Mouse (Mus musculus) CH12.LX (cell line): ENCODE measurements at regions not wholly inside any gene's neighbourhood (a gene's known extent, or its start where the extent isn't known, plus 50 kb on each side); places are given as distances from the start of the nearest gene placed in this dataset.

Experiments
- DNase-seq: peaks from one replicate; pipeline ENCODE4 v3.0.0-alpha.2; 2013; ENCODE audit errors: extremely low read depth
- H3K27ac ChIP-seq: 2 replicates; pipeline ENCODE4 v1.5.1; 2012; ENCODE audit warnings: low read depth, mild to moderate bottlenecking, control low read depth, moderate library complexity; ENCODE audit not compliant: insufficient read depth
- H3K27me3 ChIP-seq: replicated peaks from 2 replicates; pipeline ENCODE3; 2012; ENCODE audit warnings: inconsistent platforms
- H3K36me3 ChIP-seq, 2 experiments: replicated peaks in 1 of 2; 2 replicates each; pipeline versions ENCODE3 to v1.6.1; 2012; ENCODE audit warnings: inconsistent platforms in 1 of 2, low read length in 1 of 2, mild to moderate bottlenecking in 1 of 2, mixed read lengths in 1 of 2, moderate library complexity in 1 of 2; ENCODE audit not compliant: control insufficient read depth in 1 of 2, insufficient read depth in 1 of 2
- H3K4me1 ChIP-seq, 2 experiments: 2 replicates each; pipeline ENCODE4 v1.6.1; 2012; ENCODE audit warnings: inconsistent platforms in 1 of 2, moderate library complexity in 1 of 2; ENCODE audit not compliant: insufficient read depth in 2 of 2, control insufficient read depth in 1 of 2
- H3K4me2 ChIP-seq: 2 replicates; pipeline ENCODE4 v1.6.1; 2012; ENCODE audit warnings: low read depth, mild to moderate bottlenecking, control low read depth; ENCODE audit not compliant: poor library complexity, insufficient read depth, severe bottlenecking
- H3K4me3 ChIP-seq, 3 experiments: fragments of 150-350 bp in 1 of 3; sonication (generic) in 1 of 3; replicated peaks in 1 of 3; 2 replicates each; pipeline versions ENCODE3 to v1.5.1; 2011 to 2012; ENCODE audit warnings: low read depth in 2 of 3, low read length in 2 of 3, mild to moderate bottlenecking in 2 of 3, moderate library complexity in 2 of 3, control low read depth in 1 of 3, improper control_type of control experiment in 1 of 3, inconsistent platforms in 1 of 3, mixed read lengths in 1 of 3; ENCODE audit not compliant: poor library complexity in 1 of 3
- H3K79me2 ChIP-seq: replicated peaks from 2 replicates; pipeline ENCODE4 v1.6.1; 2012; ENCODE audit warnings: mild to moderate bottlenecking, moderate library complexity; ENCODE audit not compliant: control insufficient read depth, poor library complexity, insufficient read depth, severe bottlenecking; ENCODE audit errors: extremely low read depth
- H3K9ac ChIP-seq: 2 replicates; pipeline ENCODE4 v1.6.1; 2012; ENCODE audit warnings: low read depth, mild to moderate bottlenecking, control low read depth, moderate library complexity; ENCODE audit not compliant: insufficient read depth
- H3K9me3 ChIP-seq: replicated peaks from 2 replicates; pipeline ENCODE3; 2012; ENCODE audit warnings: low read length, inconsistent platforms, mixed read lengths
- BHLHE40 ChIP-seq: IDR thresholded peaks from 2 replicates; pipeline ENCODE4 v1.6.1; 2011; ENCODE audit warnings: mild to moderate bottlenecking, low read depth, low read length, improper control_type of control experiment
- CHD1 ChIP-seq: IDR thresholded peaks from 2 replicates; pipeline ENCODE4 v1.6.1; 2012; ENCODE audit warnings: low read depth, low read length, improper control_type of control experiment, inconsistent platforms
- CTCF ChIP-seq, 2 experiments: IDR thresholded peaks in 1 of 2; conservative IDR thresholded peaks in 1 of 2; 2 replicates each; pipeline ENCODE4 v1.5.1; 2011 to 2012; ENCODE audit warnings: low read depth in 2 of 2, low read length in 2 of 2, improper control_type of control experiment in 1 of 2, inconsistent platforms in 1 of 2, mild to moderate bottlenecking in 1 of 2, moderate library complexity in 1 of 2
- ETS1 ChIP-seq: conservative IDR thresholded peaks from 2 replicates; pipeline ENCODE4 v1.6.1; 2012; ENCODE audit warnings: low read depth, mild to moderate bottlenecking, inconsistent platforms, low read length, improper control_type of control experiment, moderate library complexity
- JUN ChIP-seq: IDR thresholded peaks from 2 replicates; pipeline ENCODE4 v1.6.1; 2011; ENCODE audit warnings: low read depth, mild to moderate bottlenecking, low read length, improper control_type of control experiment, moderate library complexity; ENCODE audit not compliant: insufficient read depth
- JUND ChIP-seq: conservative IDR thresholded peaks from 2 replicates; pipeline ENCODE4 v1.6.1; 2011; ENCODE audit warnings: low read depth, low read length, improper control_type of control experiment
- MAFK ChIP-seq: IDR thresholded peaks from 2 replicates; pipeline ENCODE4 v1.6.1; 2011; ENCODE audit warnings: low read length, improper control_type of control experiment; ENCODE audit not compliant: insufficient replicate concordance
- MAX ChIP-seq: IDR thresholded peaks from 2 replicates; pipeline ENCODE4 v1.6.1; 2011; ENCODE audit warnings: low read length, improper control_type of control experiment
- MEF2A ChIP-seq: IDR thresholded peaks from 2 replicates; pipeline ENCODE4 v1.6.1; 2014; ENCODE audit warnings: low read depth, mild to moderate bottlenecking, inconsistent platforms, low read length, improper control_type of control experiment, borderline replicate concordance
- NRF1 ChIP-seq: IDR thresholded peaks from 2 replicates; pipeline ENCODE4 v1.6.1; 2014; ENCODE audit warnings: low read depth, mild to moderate bottlenecking, inconsistent platforms, low read length, improper control_type of control experiment, moderate library complexity
- PAX5 ChIP-seq: IDR thresholded peaks from 2 replicates; pipeline ENCODE4 v1.6.1; 2012; ENCODE audit warnings: low read length, inconsistent platforms, mixed read lengths
- POLR2AphosphoS2 ChIP-seq: IDR thresholded peaks from 2 replicates; pipeline ENCODE4 v1.6.1; 2011; ENCODE audit warnings: low read depth, low read length, improper control_type of control experiment
- RAD21 ChIP-seq: IDR thresholded peaks from 2 replicates; pipeline ENCODE4 v1.6.1; 2011; ENCODE audit warnings: low read depth, mild to moderate bottlenecking, low read length, improper control_type of control experiment, moderate library complexity
- TBP ChIP-seq: conservative IDR thresholded peaks from 2 replicates; pipeline ENCODE4 v1.6.1; 2011; ENCODE audit warnings: low read depth, low read length, improper control_type of control experiment
- TCF12 ChIP-seq: IDR thresholded peaks from 2 replicates; pipeline ENCODE4 v1.6.1; 2014; ENCODE audit warnings: low read depth, mild to moderate bottlenecking, inconsistent platforms, low read length, improper control_type of control experiment
- UBTF ChIP-seq: IDR thresholded peaks from 2 replicates; pipeline ENCODE4 v1.6.1; 2012; ENCODE audit warnings: low read depth, mild to moderate bottlenecking, inconsistent platforms, low read length, improper control_type of control experiment, moderate library complexity
- USF1 ChIP-seq: IDR thresholded peaks from 2 replicates; pipeline ENCODE4 v1.6.1; 2014; ENCODE audit warnings: low read depth, mild to moderate bottlenecking, inconsistent platforms, low read length, improper control_type of control experiment
- USF2 ChIP-seq: conservative IDR thresholded peaks from 2 replicates; pipeline ENCODE4 v1.6.1; 2011; ENCODE audit warnings: low read depth, low read length, improper control_type of control experiment
- ZC3H11A ChIP-seq: IDR thresholded peaks from 2 replicates; pipeline ENCODE4 v1.6.1; 2012; ENCODE audit warnings: low read depth, mild to moderate bottlenecking, inconsistent platforms, low read length, improper control_type of control experiment
- ZKSCAN1 ChIP-seq: IDR thresholded peaks from 2 replicates; pipeline ENCODE4 v1.6.1; 2012; ENCODE audit warnings: low read depth, inconsistent platforms, low read length, improper control_type of control experiment, borderline replicate concordance
- ZMIZ1 ChIP-seq: IDR thresholded peaks from 2 replicates; pipeline ENCODE4 v1.6.1; 2012; ENCODE audit warnings: low read depth, mild to moderate bottlenecking, inconsistent platforms, low read length, improper control_type of control experiment
- ZNF384 ChIP-seq: IDR thresholded peaks from 2 replicates; pipeline ENCODE4 v1.6.1; 2012; ENCODE audit warnings: low read depth, low read length, improper control_type of control experiment, inconsistent platforms
- dilution Hi-C: fragments of 300-500 bp; cut with MboI; formaldehyde crosslinking; loops from 2 replicates; pipeline ENCODE4 v1.14.3; 2020; ENCODE audit warnings: low sequenced_read_pairs; ENCODE audit not compliant: extremely low pct_unique_long_range_greater_than_20kb, extremely low pct_ligation_motif_present
- in situ Hi-C: fragments of 300-500 bp; cut with MboI; formaldehyde crosslinking; loops from 3 replicates; pipeline ENCODE4 v1.14.3; 2019; ENCODE audit warnings: low sequenced_read_pairs, low pct_ligation_motif_present, low pct_unique_long_range_greater_than_20kb, mixed read lengths

DNA sequence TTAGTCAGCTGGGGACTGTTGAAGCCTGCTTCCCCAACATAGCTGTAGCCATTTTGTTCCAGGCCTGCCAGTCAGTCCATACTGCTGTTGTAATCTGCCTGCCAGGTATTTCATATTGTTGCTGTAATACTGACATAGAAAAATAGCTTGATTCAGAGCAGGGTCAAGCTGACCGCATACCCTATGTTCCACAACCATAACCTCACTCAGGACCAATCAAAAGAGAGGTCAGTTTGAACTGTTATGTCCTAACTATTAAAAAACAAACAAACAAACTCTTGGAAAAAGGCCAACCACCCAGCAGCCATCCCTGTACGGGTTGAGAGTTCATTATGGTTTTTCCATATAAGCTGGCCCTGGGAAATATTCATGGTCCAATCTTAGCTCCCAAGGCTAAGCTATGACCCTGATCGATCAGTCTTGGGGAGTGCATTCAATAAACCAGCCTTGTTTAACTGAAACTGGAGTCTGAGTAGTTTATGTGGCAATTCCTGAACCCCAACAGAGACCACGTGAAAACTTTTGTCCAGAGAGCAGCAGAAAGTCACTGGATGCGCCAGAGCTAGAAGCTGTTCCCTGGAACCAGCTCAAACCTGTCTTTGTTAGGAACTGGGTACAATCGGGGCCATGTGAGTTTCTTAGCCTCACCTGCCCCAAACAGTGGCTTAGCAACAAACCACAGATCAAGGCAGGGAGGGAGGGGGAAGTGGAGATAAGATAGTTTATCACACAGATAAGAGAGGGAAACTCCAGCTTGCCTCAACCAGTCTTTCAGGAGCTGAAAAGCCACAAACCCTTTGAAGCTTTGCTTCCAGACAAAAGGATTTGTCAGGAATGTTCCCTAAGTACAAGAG is 88.1 kb downstream of the Sptssa start:
- Histone ChIP-seq H3K27ac (no peak overlapping the region), H3K4me2 (peak overlapping the region; percentile 17; the same call in 1 of the 2 replicates), H3K4me3 (no peak overlapping the region), H3K27me3 (no peaks in the 10 kb centered on the region), H3K4me1 (peaks cover 3 to 5% of the 10 kb centered on the region in 2 experiments; a peak in 2 of 4 replicates), H3K79me2 (no peaks in the 10 kb centered on the region), H3K9me3 (peaks cover 2% of the 10 kb centered on the region), H3K36me3 (no peaks in the 10 kb centered on the region), H3K9ac (no peak overlapping the region)
- in situ Hi-C loops (loop anchor here (25.0 kb wide), 1 partner anchor 1656 kb away; no protein-coding TSS in a partner anchor), dilution Hi-C loops (no loop called here)
- DNase-seq, result no peak
- TF ChIP-seq TBP, result no peak
- no peak for TF ChIP-seq ZKSCAN1
- no peak for TF ChIP-seq MEF2A
- no peak for TF ChIP-seq CTCF (conservative IDR thresholded peaks at IDR 0.05 in 1 of 2, IDR thresholded peaks at IDR 0.05 in 1 of 2; ENCODE audit: low read depth in 2 of 2, low read length in 2 of 2)
- no peak for TF ChIP-seq JUND
- no peak for TF ChIP-seq TCF12
- TF ChIP-seq ZC3H11A, result no peak

- in situ Hi-C loops, result loop anchor here (25.0 kb wide), 1 partner anchor 1655 kb away; no protein-coding TSS in a partner anchor
- H3K4me2 ChIP-seq, result no peak overlapping the region
- no peak overlapping the region for H3K9ac ChIP-seq
- H3K36me3 ChIP-seq, result no peaks in the 10 kb centered on the region
- H3K9me3 ChIP-seq, result peaks cover 2% of the 10 kb centered on the region
- no peaks in the 10 kb centered on the region for H3K79me2 ChIP-seq
- TF ChIP-seq ZC3H11A (no peak), RAD21 (no peak), POLR2AphosphoS2 (no peak), JUN (no peak), MAX (no peak), NRF1 (no peak), CHD1 (no peak), UBTF (no peak), USF2 (no peak), MEF2A (no peak), ZMIZ1 (no peak), USF1 (no peak), BHLHE40 (no peak), ZNF384 (no peak), PAX5 (no peak), ETS1 (no peak), MAFK (no peak), JUND (no peak)
- no peak for DNase-seq
- dilution Hi-C loops, result no loop called here
- H3K4me1 ChIP-seq, result peaks cover 3 to 5% of the 10 kb centered on the region in 2 experiments; a peak in 2 of 4 replicates
- no peak overlapping the region for H3K4me3 ChIP-seq
- no peaks in the 10 kb centered on the region for H3K27me3 ChIP-seq
- H3K27ac ChIP-seq, result no peak overlapping the region
These were observed 89.0 kb downstream of the Sptssa start for GRCm38 (mm10) chr12:54567426-54567790.
